Mouse (Mus musculus): ENCODE results near the gene Rpl9-ps1. TPM values are rescaled to one million over a fixed set of nuclear protein-coding genes. Genes with fewer than 3 reads are reported as not detected.

Gene Rpl9-ps1
- total RNA-seq (2012; rRNA removed), result not detected in 2 replicates

GRCm38 (mm10) chr11:83645521-83645920 lies at the start of gene Rpl9-ps1:
Gene Rpl9-ps1 (minus strand): TSS chr11:83645621.
- Histone ChIP-seq H3K4me1 (ENCODE audit: control insufficient read depth in 2 of 2, insufficient read depth in 2 of 2, low read length in 2 of 2, poor library complexity in 1 of 2) (no peaks in the 10 kb centered on the region), H3K9me3 (ENCODE audit: control insufficient read depth, insufficient read depth, low read depth, low read length) (no peaks in the 10 kb centered on the region), H3K27ac (ENCODE audit: insufficient read depth, low read depth, low read length, poor library complexity, severe bottlenecking) (no peak within 1 kb of the TSS), H3K36me3 (ENCODE audit: control insufficient read depth, insufficient read depth, low read length, poor library complexity, severe bottlenecking) (no peaks in the 10 kb centered on the region), H3K4me3 (ENCODE audit: insufficient read depth in 1 of 2, low read depth in 1 of 2, low read length in 2 of 2, poor library complexity in 1 of 2, severe bottlenecking in 1 of 2) (no peak within 1 kb of the TSS), H3K9ac (ENCODE audit: insufficient read depth, low read depth, low read length, poor library complexity, severe bottlenecking) (no peak within 1 kb of the TSS)
- no peak for TF ChIP-seq ZC3H11A (IDR thresholded peaks at IDR 0.05; ENCODE audit: borderline replicate concordance, low read depth, low read length)
- no peak for TF ChIP-seq MAFK (IDR thresholded peaks at IDR 0.05; ENCODE audit: insufficient read depth, low read depth, low read length)
- no peak for TF ChIP-seq HCFC1 (IDR thresholded peaks at IDR 0.05; ENCODE audit: borderline replicate concordance, insufficient read depth, low read length)
- TF ChIP-seq CHD2 (IDR thresholded peaks at IDR 0.05; ENCODE audit: low read depth, low read length), result no peak
- DNase-seq (ENCODE audit: low read depth, low spot score), result no peak
- in situ Hi-C loops (cut with MboI; ENCODE audit: low sequenced_read_pairs in 2 of 2, unreplicated experiment in 2 of 2), result no loop called here

DNA sequence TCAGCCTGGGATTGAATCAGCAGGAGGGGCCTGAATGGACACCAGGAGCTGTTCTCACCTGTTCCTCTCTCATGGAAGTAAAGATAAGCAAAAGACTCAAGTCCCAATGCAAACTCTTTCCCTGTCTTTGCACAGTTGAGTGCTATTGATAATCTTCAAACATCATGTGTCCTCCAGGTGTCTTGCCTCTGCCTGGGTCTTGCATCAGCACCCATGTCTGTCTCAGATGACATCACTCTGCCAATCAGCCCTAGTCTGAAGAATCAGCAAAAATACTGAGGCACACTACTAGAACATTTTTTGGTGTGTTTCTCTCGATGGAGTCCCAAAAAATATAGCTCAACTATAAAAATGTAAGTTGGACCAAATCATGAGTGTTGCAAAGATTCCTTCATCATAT lies 46.6 kb upstream of the Rpl9-ps1 start:
- in situ Hi-C loops (cut with MboI; ENCODE audit: low sequenced_read_pairs in 2 of 2, unreplicated experiment in 2 of 2), result no loop called here
- no peaks in the 10 kb centered on the region for H3K4me1 ChIP-seq (ENCODE audit: control insufficient read depth in 2 of 2, insufficient read depth in 2 of 2, low read length in 2 of 2, poor library complexity in 1 of 2)
- no peaks in the 10 kb centered on the region for H3K9me3 ChIP-seq (ENCODE audit: control insufficient read depth, insufficient read depth, low read depth, low read length)
- H3K9ac ChIP-seq (ENCODE audit: insufficient read depth, low read depth, low read length, poor library complexity, severe bottlenecking), result no peak overlapping the region
- H3K36me3 ChIP-seq (ENCODE audit: control insufficient read depth, insufficient read depth, low read length, poor library complexity, severe bottlenecking), result no peaks in the 10 kb centered on the region
- no peak overlapping the region for H3K27ac ChIP-seq (ENCODE audit: insufficient read depth, low read depth, low read length, poor library complexity, severe bottlenecking)
- no peak for DNase-seq (ENCODE audit: low read depth, low spot score)
- TF ChIP-seq ZNF384 (IDR thresholded peaks at IDR 0.05; ENCODE audit: low read depth, low read length) (no peak), ZC3H11A (IDR thresholded peaks at IDR 0.05; ENCODE audit: borderline replicate concordance, low read depth, low read length) (no peak)
- no peak overlapping the region for H3K4me3 ChIP-seq (ENCODE audit: insufficient read depth in 1 of 2, low read depth in 1 of 2, low read length in 2 of 2, poor library complexity in 1 of 2, severe bottlenecking in 1 of 2)

DNA sequence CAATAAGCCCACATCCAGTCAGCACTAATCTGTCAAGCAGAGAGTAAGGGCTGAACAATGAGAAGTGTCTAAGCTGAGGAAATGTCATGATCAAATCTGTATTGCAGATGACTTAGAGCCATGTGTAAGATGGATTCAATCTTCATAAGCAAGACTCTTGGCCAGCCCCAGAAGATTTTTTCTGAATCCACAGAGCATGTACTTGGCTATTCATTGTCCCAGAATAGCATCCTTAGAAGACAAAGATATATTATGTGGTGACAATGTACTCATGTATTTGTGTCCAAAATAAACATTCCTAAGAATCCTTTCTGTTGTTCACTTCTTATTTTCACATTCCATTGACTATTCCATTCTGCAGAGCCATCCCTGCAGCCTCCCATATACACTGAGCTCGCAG lies 44.5 kb upstream of the Rpl9-ps1 start:
- H3K4me3 ChIP-seq (ENCODE audit: insufficient read depth in 1 of 2, low read depth in 1 of 2, low read length in 2 of 2, poor library complexity in 1 of 2, severe bottlenecking in 1 of 2), result no peak overlapping the region
- H3K9me3 ChIP-seq (ENCODE audit: control insufficient read depth, insufficient read depth, low read depth, low read length), result no peaks in the 10 kb centered on the region
- TF ChIP-seq ZC3H11A (IDR thresholded peaks at IDR 0.05; ENCODE audit: borderline replicate concordance, low read depth, low read length) (no peak), ZNF384 (IDR thresholded peaks at IDR 0.05; ENCODE audit: low read depth, low read length) (no peak), HCFC1 (IDR thresholded peaks at IDR 0.05; ENCODE audit: borderline replicate concordance, insufficient read depth, low read length) (no peak), CHD2 (IDR thresholded peaks at IDR 0.05; ENCODE audit: low read depth, low read length) (no peak), MAFK (IDR thresholded peaks at IDR 0.05; ENCODE audit: insufficient read depth, low read depth, low read length) (no peak)
- no peaks in the 10 kb centered on the region for H3K36me3 ChIP-seq (ENCODE audit: control insufficient read depth, insufficient read depth, low read length, poor library complexity, severe bottlenecking)
- no peak overlapping the region for H3K9ac ChIP-seq (ENCODE audit: insufficient read depth, low read depth, low read length, poor library complexity, severe bottlenecking)
- DNase-seq (ENCODE audit: low read depth, low spot score), result no peak
- in situ Hi-C loops (cut with MboI; ENCODE audit: low sequenced_read_pairs in 2 of 2, unreplicated experiment in 2 of 2), result no loop called here
- H3K4me1 ChIP-seq (ENCODE audit: control insufficient read depth in 2 of 2, insufficient read depth in 2 of 2, low read length in 2 of 2, poor library complexity in 1 of 2), result no peaks in the 10 kb centered on the region
- no peak overlapping the region for H3K27ac ChIP-seq (ENCODE audit: insufficient read depth, low read depth, low read length, poor library complexity, severe bottlenecking)

- Histone ChIP-seq H3K9me3 (ENCODE audit: control insufficient read depth, insufficient read depth, low read depth, low read length) (no peaks in the 10 kb centered on the region), H3K9ac (ENCODE audit: insufficient read depth, low read depth, low read length, poor library complexity, severe bottlenecking) (no peak overlapping the region), H3K4me1 (ENCODE audit: control insufficient read depth in 2 of 2, insufficient read depth in 2 of 2, low read length in 2 of 2, poor library complexity in 1 of 2) (no peaks in the 10 kb centered on the region), H3K27ac (ENCODE audit: insufficient read depth, low read depth, low read length, poor library complexity, severe bottlenecking) (no peak overlapping the region), H3K4me3 (ENCODE audit: insufficient read depth in 1 of 2, low read depth in 1 of 2, low read length in 2 of 2, poor library complexity in 1 of 2, severe bottlenecking in 1 of 2) (no peak overlapping the region), H3K36me3 (ENCODE audit: control insufficient read depth, insufficient read depth, low read length, poor library complexity, severe bottlenecking) (no peaks in the 10 kb centered on the region)
- in situ Hi-C loops (cut with MboI; ENCODE audit: low sequenced_read_pairs in 2 of 2, unreplicated experiment in 2 of 2), result no loop called here
- DNase-seq (ENCODE audit: low read depth, low spot score), result no peak
- TF ChIP-seq CHD2 (IDR thresholded peaks at IDR 0.05; ENCODE audit: low read depth, low read length) (no peak), HCFC1 (IDR thresholded peaks at IDR 0.05; ENCODE audit: borderline replicate concordance, insufficient read depth, low read length) (no peak), ZC3H11A (IDR thresholded peaks at IDR 0.05; ENCODE audit: borderline replicate concordance, low read depth, low read length) (no peak), ZNF384 (IDR thresholded peaks at IDR 0.05; ENCODE audit: low read depth, low read length) (no peak), MAFK (IDR thresholded peaks at IDR 0.05; ENCODE audit: insufficient read depth, low read depth, low read length) (no peak)
Measured at GRCm38 (mm10) chr11:83675665-83676064, 30.2 kb upstream of the Rpl9-ps1 start.

DNA sequence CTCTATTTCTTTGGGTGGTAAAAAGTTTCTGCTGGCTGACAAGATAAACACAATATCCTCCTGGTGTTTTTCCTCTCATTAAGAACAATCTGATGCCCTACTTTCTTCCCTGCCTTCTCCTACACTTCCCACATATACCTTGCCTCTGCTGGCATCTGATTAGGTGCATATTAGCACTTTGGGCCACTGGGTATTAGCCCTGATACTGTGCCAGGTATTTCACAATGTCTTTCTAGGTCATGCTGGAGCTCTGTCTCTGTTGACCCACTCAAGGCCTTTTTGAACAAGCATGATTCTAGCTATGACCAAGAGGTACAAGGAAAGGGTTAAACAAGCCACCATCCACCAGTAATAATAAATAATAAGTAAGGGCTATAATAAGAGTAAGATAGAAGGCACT lies 26.3 kb upstream of the Rpl9-ps1 start:
- Histone ChIP-seq H3K9me3 (ENCODE audit: control insufficient read depth, insufficient read depth, low read depth, low read length) (no peaks in the 10 kb centered on the region), H3K9ac (ENCODE audit: insufficient read depth, low read depth, low read length, poor library complexity, severe bottlenecking) (no peak overlapping the region), H3K27ac (ENCODE audit: insufficient read depth, low read depth, low read length, poor library complexity, severe bottlenecking) (no peak overlapping the region), H3K4me1 (ENCODE audit: control insufficient read depth in 2 of 2, insufficient read depth in 2 of 2, low read length in 2 of 2, poor library complexity in 1 of 2) (no peaks in the 10 kb centered on the region), H3K4me3 (ENCODE audit: insufficient read depth in 1 of 2, low read depth in 1 of 2, low read length in 2 of 2, poor library complexity in 1 of 2, severe bottlenecking in 1 of 2) (no peak overlapping the region), H3K36me3 (ENCODE audit: control insufficient read depth, insufficient read depth, low read length, poor library complexity, severe bottlenecking) (no peaks in the 10 kb centered on the region)
- DNase-seq (ENCODE audit: low read depth, low spot score), result no peak
- TF ChIP-seq HCFC1 (IDR thresholded peaks at IDR 0.05; ENCODE audit: borderline replicate concordance, insufficient read depth, low read length) (no peak), ZC3H11A (IDR thresholded peaks at IDR 0.05; ENCODE audit: borderline replicate concordance, low read depth, low read length) (no peak), CHD2 (IDR thresholded peaks at IDR 0.05; ENCODE audit: low read depth, low read length) (no peak), ZNF384 (IDR thresholded peaks at IDR 0.05; ENCODE audit: low read depth, low read length) (no peak), MAFK (IDR thresholded peaks at IDR 0.05; ENCODE audit: insufficient read depth, low read depth, low read length) (no peak)
- in situ Hi-C loops (cut with MboI; ENCODE audit: low sequenced_read_pairs in 2 of 2, unreplicated experiment in 2 of 2), result no loop called here
